In the genomic region with DNA sequence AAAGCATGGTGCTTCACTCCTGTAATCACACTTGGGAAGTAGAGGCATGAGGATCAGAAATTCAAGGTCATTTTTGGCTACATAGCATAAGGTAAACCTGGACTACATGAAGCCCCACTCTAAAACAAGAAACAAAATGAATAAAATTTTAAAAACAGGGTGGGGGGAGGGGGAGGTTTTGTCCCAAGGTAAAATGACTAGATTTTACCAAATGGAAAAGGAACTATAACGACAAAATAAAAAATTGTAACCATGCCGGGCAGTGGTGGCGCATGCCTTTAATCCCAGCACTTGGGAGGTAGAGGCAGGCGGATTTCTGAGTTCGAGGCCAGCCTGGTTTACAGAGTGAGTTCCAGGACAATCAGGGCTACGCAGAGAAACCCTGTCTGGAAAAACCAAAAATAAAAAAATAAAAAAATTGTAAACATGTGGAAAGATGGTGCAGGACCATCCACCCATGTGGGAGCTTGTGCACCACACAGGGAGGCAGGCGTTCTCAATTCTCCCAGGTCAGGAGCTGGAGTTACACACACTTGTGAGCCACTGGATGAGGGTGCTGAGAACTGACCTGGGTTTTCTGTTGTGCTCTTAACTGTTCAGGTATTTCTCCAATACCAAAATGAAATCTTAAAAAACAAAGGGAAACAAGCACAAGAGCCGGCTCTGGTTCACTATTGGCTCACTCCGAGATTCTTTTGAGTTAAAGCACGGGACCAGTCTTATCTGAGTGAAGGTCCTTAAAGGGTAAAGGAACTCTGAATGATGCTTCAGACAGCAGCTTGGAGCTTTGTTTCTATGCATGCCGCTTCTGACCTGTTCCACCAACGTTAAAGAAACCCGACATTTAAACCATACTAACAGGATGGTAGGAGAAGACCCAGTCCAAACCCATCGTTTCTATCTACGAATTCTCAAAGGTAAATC, we compare ENCODE assay signal across 10 mouse cellular contexts. TPM values are rescaled to one million over a fixed set of nuclear protein-coding genes. Genes with fewer than 3 reads are reported as not detected.
DNase-seq lines count a peak whose midpoint lies in the region; ATAC-seq and TF ChIP-seq lines count a peak whose summit lies in the region.
"Had no signal": no experiment of that assay in that cellular context is flagged by ENCODE, and none has a peak within 500 bp of the region (broad histone marks: within the 10 kb centered on the region; RNA-seq: fewer than 3 reads in every experiment).

No protein-coding gene starts in this region.

- peak overlapping the region; percentile 98 for H3K27ac ChIP-seq in heart, embryonic 13.5 days (replicated peaks)
- H3K27ac ChIP-seq in heart, adult 2 months: no peak overlapping the region
- H3K27ac ChIP-seq in midbrain, embryonic 10.5 days (replicated peaks): no peak overlapping the region
- H3K27ac ChIP-seq in midbrain, embryonic 11.5 days (ENCODE audit: low read depth, low read length): no peak overlapping the region
- no peak overlapping the region for H3K27ac ChIP-seq in hindbrain, embryonic 14.5 days
- H3K27ac ChIP-seq in neural tube, embryonic 13.5 days (replicated peaks): no peak overlapping the region; the same call in 1 of the 2 replicates
- H3K27ac ChIP-seq: embryonic facial prominence, embryonic 12.5 days had no signal

- H3K9ac ChIP-seq in heart, embryonic 13.5 days: 0 out of 2 replicates have a peak overlapping the region, but pooled peaks have one; percentile 37
- no peak overlapping the region for H3K9ac ChIP-seq in heart, adult 2 months (ENCODE audit: low read depth, low read length)
- H3K9ac ChIP-seq in midbrain, embryonic 11.5 days (ENCODE audit: low read length): no peak overlapping the region
- H3K9ac ChIP-seq in hindbrain, embryonic 14.5 days: no peak overlapping the region
- H3K9ac ChIP-seq in neural tube, embryonic 13.5 days: no peak overlapping the region
- H3K9ac ChIP-seq: embryonic facial prominence, embryonic 12.5 days had no signal

- H3K9me3 ChIP-seq in heart, embryonic 13.5 days: no peaks in the 10 kb centered on the region
- H3K9me3 ChIP-seq in midbrain, embryonic 10.5 days (replicated peaks): no peaks in the 10 kb centered on the region
- no peaks in the 10 kb centered on the region for H3K9me3 ChIP-seq in midbrain, embryonic 11.5 days (ENCODE audit: control insufficient read depth, low read length)
- no peaks in the 10 kb centered on the region for H3K9me3 ChIP-seq in hindbrain, embryonic 14.5 days (ENCODE audit: control insufficient read depth, low read length)
- H3K9me3 ChIP-seq in neural tube, embryonic 13.5 days: no peaks in the 10 kb centered on the region
- H3K9me3 ChIP-seq: embryonic facial prominence, embryonic 12.5 days had no signal

- H3K4me1 ChIP-seq in heart, embryonic 13.5 days: peaks cover 29% of the 10 kb centered on the region
- peaks cover 3% of the 10 kb centered on the region for H3K4me1 ChIP-seq in heart, adult 2 months (ENCODE audit: control insufficient read depth, insufficient read depth, low read length)
- H3K4me1 ChIP-seq in midbrain, embryonic 10.5 days: peaks cover 27% of the 10 kb centered on the region
- peaks cover 2% of the 10 kb centered on the region; the same call in 1 of the 2 replicates for H3K4me1 ChIP-seq in midbrain, embryonic 11.5 days (ENCODE audit: control insufficient read depth, insufficient read depth, low read length)
- peaks cover 16% of the 10 kb centered on the region for H3K4me1 ChIP-seq in hindbrain, embryonic 14.5 days (replicated peaks; ENCODE audit: control insufficient read depth, insufficient read depth, low read length)
- H3K4me1 ChIP-seq in neural tube, embryonic 13.5 days (replicated peaks): peaks cover 28% of the 10 kb centered on the region

- no peak for DNase-seq in heart, adult 2 months
- no peak for DNase-seq in midbrain, embryonic 10.5 days (ENCODE audit: low spot score)
- no peak for DNase-seq in midbrain, embryonic 11.5 days (ENCODE audit: low spot score, missing footprints)
- DNase-seq in hindbrain, embryonic 14.5 days (ENCODE audit: low spot score): no peak
- no peak for DNase-seq in spleen, postnatal 36 days (ENCODE audit: low spot score in 2 of 2)
- DNase-seq: adrenal gland, adult 8-10 months; cerebellum, adult 2 months had no signal

- no peaks in the 10 kb centered on the region for H3K27me3 ChIP-seq in heart, embryonic 13.5 days (replicated peaks)
- H3K27me3 ChIP-seq in heart, adult 2 months (ENCODE audit: control insufficient read depth, insufficient read depth, low read length): no peaks in the 10 kb centered on the region
- no peaks in the 10 kb centered on the region for H3K27me3 ChIP-seq in midbrain, embryonic 10.5 days (ENCODE audit: low read depth, poor library complexity, severe bottlenecking)
- no peaks in the 10 kb centered on the region for H3K27me3 ChIP-seq in midbrain, embryonic 11.5 days (ENCODE audit: control insufficient read depth, insufficient read depth, low read length)
- H3K27me3 ChIP-seq in hindbrain, embryonic 14.5 days (ENCODE audit: control insufficient read depth, insufficient read depth, low read length): no peaks in the 10 kb centered on the region
- no peaks in the 10 kb centered on the region for H3K27me3 ChIP-seq in neural tube, embryonic 13.5 days
- H3K27me3 ChIP-seq: embryonic facial prominence, embryonic 12.5 days had no signal

- H3K79me2 ChIP-seq in heart, adult 2 months (replicated peaks; ENCODE audit: control insufficient read depth, insufficient read depth, low read length): no peaks in the 10 kb centered on the region

- 78% methylated on average over 15 of the region's 15 CpGs for WGBS in heart, embryonic 13.5 days
- 77% methylated on average over 15 of the region's 15 CpGs for WGBS in heart, adult 2 months
- WGBS in midbrain, embryonic 10.5 days: 90% methylated on average over 15 of the region's 15 CpGs
- WGBS in midbrain, embryonic 11.5 days: 89% methylated on average over 15 of the region's 15 CpGs
- 93% methylated on average over 15 of the region's 15 CpGs for WGBS in hindbrain, embryonic 14.5 days
- WGBS in neural tube, embryonic 13.5 days: 91% methylated on average over 15 of the region's 15 CpGs

- TF ChIP-seq CTCF in heart, adult 2 months (IDR thresholded peaks at IDR 0.05): no peak

- no peak for TF ChIP-seq EP300 in heart, adult 2 months (IDR thresholded peaks at IDR 0.05; ENCODE audit: insufficient read depth, low read depth, low read length)

- no peak for TF ChIP-seq POLR2A in heart, adult 2 months (IDR thresholded peaks at IDR 0.05; ENCODE audit: insufficient read depth, low read depth, low read length)

- ATAC-seq in heart, embryonic 13.5 days (ENCODE audit: extremely low read depth, insufficient number of reproducible peaks, low FRiP score, low TSS enrichment): no peak
- no peak for ATAC-seq in midbrain, embryonic 11.5 days (ENCODE audit: low FRiP score)
- ATAC-seq in hindbrain, embryonic 14.5 days (ENCODE audit: low FRiP score): no peak
- ATAC-seq in neural tube, embryonic 13.5 days (ENCODE audit: low read depth): no peak

- peak overlapping the region; percentile 91 for H3K4me2 ChIP-seq in heart, embryonic 13.5 days
- H3K4me2 ChIP-seq in midbrain, embryonic 11.5 days: no peak overlapping the region
- H3K4me2 ChIP-seq in hindbrain, embryonic 14.5 days (replicated peaks): peak overlapping the region; percentile 89; the same call in 1 of the 2 replicates
- H3K4me2 ChIP-seq in neural tube, embryonic 13.5 days: peak overlapping the region; percentile 86

- peak overlapping the region; percentile 59 for H3K4me3 ChIP-seq in heart, embryonic 13.5 days
- no peak overlapping the region for H3K4me3 ChIP-seq in heart, adult 2 months
- H3K4me3 ChIP-seq in midbrain, embryonic 10.5 days: peak overlapping the region; percentile 66; the same call in 1 of the 2 replicates
- H3K4me3 ChIP-seq in midbrain, embryonic 11.5 days (ENCODE audit: low read depth, low read length): no peak overlapping the region
- H3K4me3 ChIP-seq in hindbrain, embryonic 14.5 days (replicated peaks; ENCODE audit: low read length): no peak overlapping the region
- no peak overlapping the region for H3K4me3 ChIP-seq in neural tube, embryonic 13.5 days

- no peaks in the 10 kb centered on the region for H3K36me3 ChIP-seq in heart, embryonic 13.5 days
- H3K36me3 ChIP-seq in heart, adult 2 months (ENCODE audit: control insufficient read depth, insufficient read depth, low read length): no peaks in the 10 kb centered on the region
- peaks cover 8% of the 10 kb centered on the region; the same call in 1 of the 2 replicates for H3K36me3 ChIP-seq in midbrain, embryonic 10.5 days
- no peaks in the 10 kb centered on the region for H3K36me3 ChIP-seq in midbrain, embryonic 11.5 days (ENCODE audit: control insufficient read depth, insufficient read depth, low read length)
- H3K36me3 ChIP-seq in hindbrain, embryonic 14.5 days (replicated peaks; ENCODE audit: control insufficient read depth, insufficient read depth): no peaks in the 10 kb centered on the region
- H3K36me3 ChIP-seq in neural tube, embryonic 13.5 days: no peaks in the 10 kb centered on the region

- intact Hi-C loops in heart, adult 2 months (cut with DNase I): no loop called here

RNA-seq across cellular contexts. Expression of a gene that starts 2.4 kb away (rescaled TPM):
- 19.9 and 20.3 TPM in 2 replicates for polyA plus RNA-seq in heart, embryonic 13.5 days (2015; fragmentation: Nextera tagmentation; extraction: Ambion mirVana)
- total RNA-seq in heart, adult 2 months (2021): 1 to 10 TPM; 5.9 to 6.4 TPM
- 8.5 and 11.5 TPM in 2 replicates for polyA plus RNA-seq in heart, adult 2 months (2012; rRNA removed)
- polyA plus RNA-seq in midbrain, embryonic 10.5 days (2016; fragmentation: Nextera tagmentation; extraction: Ambion mirVana): 57.8 and 59.2 TPM in 2 replicates
- 31.2 and 33.0 TPM in 2 replicates for polyA plus RNA-seq in midbrain, embryonic 11.5 days (2014; fragmentation: Nextera tagmentation; extraction: Ambion mirVana)
- 12.7 and 15.3 TPM in 2 replicates for polyA plus RNA-seq in hindbrain, embryonic 14.5 days (2014; fragmentation: Nextera tagmentation; extraction: Ambion mirVana)
- 19.1 and 21.9 TPM in 2 replicates for polyA plus RNA-seq in neural tube, embryonic 13.5 days (2015; fragmentation: Nextera tagmentation; extraction: Ambion mirVana)

RNA-seq across cellular contexts. Expression of a gene that starts 5.0 kb away (rescaled TPM):
- 45.0 and 49.8 TPM in 2 replicates for polyA plus RNA-seq in heart, embryonic 13.5 days (2015; fragmentation: Nextera tagmentation; extraction: Ambion mirVana)
- 10 to 100 TPM; 10.7 to 15.7 TPM for total RNA-seq in heart, adult 2 months (2021)
- 21.5 and 26.8 TPM in 2 replicates for polyA plus RNA-seq in heart, adult 2 months (2012; rRNA removed)
- 82.4 and 85.6 TPM in 2 replicates for polyA plus RNA-seq in midbrain, embryonic 10.5 days (2016; fragmentation: Nextera tagmentation; extraction: Ambion mirVana)
- polyA plus RNA-seq in midbrain, embryonic 11.5 days (2014; fragmentation: Nextera tagmentation; extraction: Ambion mirVana): 54.6 and 54.8 TPM in 2 replicates
- polyA plus RNA-seq in hindbrain, embryonic 14.5 days (2014; fragmentation: Nextera tagmentation; extraction: Ambion mirVana): 54.4 and 58.9 TPM in 2 replicates
- 49.6 and 52.8 TPM in 2 replicates for polyA plus RNA-seq in neural tube, embryonic 13.5 days (2015; fragmentation: Nextera tagmentation; extraction: Ambion mirVana)

RNA-seq across cellular contexts. Expression of a gene that starts 34.8 kb away (rescaled TPM):
- 78.4 and 83.0 TPM in 2 replicates for polyA plus RNA-seq in heart, embryonic 13.5 days (2015; fragmentation: Nextera tagmentation; extraction: Ambion mirVana)
- total RNA-seq in heart, adult 2 months (2021): under 1 TPM; 0.21 to 0.59 TPM
- polyA plus RNA-seq in heart, adult 2 months (2012; rRNA removed): 0.61 and 1.1 TPM in 2 replicates
- 218 and 239 TPM in 2 replicates for polyA plus RNA-seq in midbrain, embryonic 10.5 days (2016; fragmentation: Nextera tagmentation; extraction: Ambion mirVana)
- polyA plus RNA-seq in midbrain, embryonic 11.5 days (2014; fragmentation: Nextera tagmentation; extraction: Ambion mirVana): 169 and 171 TPM in 2 replicates
- polyA plus RNA-seq in hindbrain, embryonic 14.5 days (2014; fragmentation: Nextera tagmentation; extraction: Ambion mirVana): 17.0 and 22.0 TPM in 2 replicates
- polyA plus RNA-seq in neural tube, embryonic 13.5 days (2015; fragmentation: Nextera tagmentation; extraction: Ambion mirVana): 22.7 and 33.0 TPM in 2 replicates

RNA-seq across cellular contexts. Expression of a gene that starts 35.7 kb away (rescaled TPM):
- polyA plus RNA-seq in heart, embryonic 13.5 days (2015; fragmentation: Nextera tagmentation; extraction: Ambion mirVana): 67.9 and 75.5 TPM in 2 replicates
- 100 to 1,000 TPM in 1 of 2 experiments, 10 to 100 TPM in 1; 80.7 to 100 TPM for total RNA-seq in heart, adult 2 months (2021)
- polyA plus RNA-seq in heart, adult 2 months (2012; rRNA removed): 145 and 169 TPM in 2 replicates
- 68.4 and 84.6 TPM in 2 replicates for polyA plus RNA-seq in midbrain, embryonic 10.5 days (2016; fragmentation: Nextera tagmentation; extraction: Ambion mirVana)
- 54.5 and 55.3 TPM in 2 replicates for polyA plus RNA-seq in midbrain, embryonic 11.5 days (2014; fragmentation: Nextera tagmentation; extraction: Ambion mirVana)
- 26.2 and 32.3 TPM in 2 replicates for polyA plus RNA-seq in hindbrain, embryonic 14.5 days (2014; fragmentation: Nextera tagmentation; extraction: Ambion mirVana)
- polyA plus RNA-seq in neural tube, embryonic 13.5 days (2015; fragmentation: Nextera tagmentation; extraction: Ambion mirVana): 27.6 and 33.7 TPM in 2 replicates

RNA-seq across cellular contexts. Expression of a gene that starts 42.7 kb away (rescaled TPM):
- 1.4 and 2.1 TPM in 2 replicates for polyA plus RNA-seq in heart, embryonic 13.5 days (2015; fragmentation: Nextera tagmentation; extraction: Ambion mirVana)
- 1 to 10 TPM; 4.2 to 5.3 TPM for total RNA-seq in heart, adult 2 months (2021)
- 21.6 and 24.2 TPM in 2 replicates for polyA plus RNA-seq in heart, adult 2 months (2012; rRNA removed)
- polyA plus RNA-seq in midbrain, embryonic 10.5 days (2016; fragmentation: Nextera tagmentation; extraction: Ambion mirVana): 2.0 and 2.1 TPM in 2 replicates
- 1.1 and 1.2 TPM in 2 replicates for polyA plus RNA-seq in midbrain, embryonic 11.5 days (2014; fragmentation: Nextera tagmentation; extraction: Ambion mirVana)
- polyA plus RNA-seq in hindbrain, embryonic 14.5 days (2014; fragmentation: Nextera tagmentation; extraction: Ambion mirVana): 2.0 and 2.3 TPM in 2 replicates
- polyA plus RNA-seq in neural tube, embryonic 13.5 days (2015; fragmentation: Nextera tagmentation; extraction: Ambion mirVana): 2.0 and 2.5 TPM in 2 replicates

Comparison
In these comparisons a context has a peak if more than half of its experiments do, and no peak if none do; other contexts are left out.
1. H3K4me3 ChIP-seq: peak in heart, embryonic 13.5 days (single experiment) and midbrain, embryonic 10.5 days (single experiment); none in heart, adult 2 months (single experiment), midbrain, embryonic 11.5 days (single experiment), hindbrain, embryonic 14.5 days (single experiment) and neural tube, embryonic 13.5 days (single experiment).